Mouse (Mus musculus) large intestine, adult 2 months (tissue): ENCODE data around the gene Cmpk2. TPM values are rescaled to one million over a fixed set of nuclear protein-coding genes. Genes with fewer than 3 reads are reported as not detected.
"Not testable (repeated sequence)": the region's sequence is repeated elsewhere in the genome, so short reads cannot be mapped to it uniquely, and the experiment has no call there.

Experiments used
- DNase-seq: peaks from one replicate; pipeline ENCODE4 v3.0.0-alpha.2; 2012; ENCODE audit warnings: low read depth, low spot score
- WGBS: fragments of 180-500 bp; shearing (Covaris S2); methylation state at CpG from one replicate; pipeline ENCODE4 v1.1.7; 2018; 5-methylcytosine and 5-hydroxymethylcytosine counted together
- polyA plus RNA-seq: library from polyadenylated mRNA; depleted of rRNA; stranded (reverse); fragments of >200 nt; gene quantifications from 2 replicates; pipeline ENCODE4 v1.2.3, GENCODE M21; 2012; rRNA removed

Cmpk2 gene
- polyA plus RNA-seq, 1 experiment: 9.8 TPM

DNA sequence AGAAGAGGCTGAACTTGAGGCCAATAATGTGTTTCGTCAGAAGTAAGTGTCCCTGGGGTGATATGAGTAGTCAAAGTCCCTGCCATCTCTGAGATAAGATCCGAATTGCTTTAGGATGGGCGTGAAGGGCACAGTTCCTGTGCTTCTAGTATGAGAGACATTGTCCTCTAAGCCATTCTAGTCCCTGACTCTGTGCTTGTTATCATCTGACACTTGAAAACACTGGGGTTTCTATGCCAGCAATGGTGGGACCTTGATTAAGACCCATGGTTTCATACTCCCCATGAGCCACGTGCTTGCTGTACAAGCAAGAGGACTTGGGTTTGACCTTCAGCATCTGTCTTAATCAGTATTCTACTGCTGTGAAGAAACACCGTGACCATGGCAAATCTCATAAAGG is 8.2 kb downstream of the Cmpk2 start:
- WGBS: 90% methylated on average over 5 of the region's 5 CpGs
- DNase-seq: no peak

DNA sequence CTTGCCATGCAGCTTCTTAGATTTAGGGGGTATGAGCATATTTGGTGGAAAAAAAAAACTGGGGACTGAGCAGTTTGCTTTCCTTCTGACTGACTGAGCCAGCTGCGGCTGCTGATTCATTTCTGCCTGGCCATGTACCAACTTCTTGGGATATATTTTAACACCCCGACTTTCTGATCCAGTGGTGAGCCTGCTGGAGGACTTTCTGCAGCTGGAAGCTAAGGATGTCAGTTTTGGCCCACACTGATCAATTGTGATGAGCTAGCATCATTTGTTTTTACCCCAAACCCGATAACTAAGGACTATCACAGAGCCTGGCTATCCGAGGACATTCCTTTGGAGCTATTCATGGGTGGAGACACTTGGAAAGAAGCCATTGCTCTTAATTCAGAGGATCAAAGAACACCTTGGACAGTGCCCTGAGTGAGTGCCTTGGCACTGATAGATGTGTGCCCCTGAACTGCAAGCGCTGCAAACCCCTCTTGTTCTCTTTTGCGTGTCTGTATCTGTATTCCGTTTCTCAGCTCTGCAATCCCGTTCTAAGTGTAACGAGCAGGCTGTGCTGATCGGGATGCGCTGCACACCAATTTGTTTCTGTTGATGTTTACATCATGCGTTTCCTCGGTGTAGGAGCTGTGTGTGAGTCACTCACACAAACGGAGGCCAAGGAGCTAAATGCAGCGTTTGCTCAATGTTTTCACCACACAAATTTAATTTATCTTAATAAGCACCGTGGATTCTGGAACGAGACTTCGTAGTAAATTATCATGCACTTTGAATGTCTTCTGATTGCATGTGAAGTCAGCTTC is 9.4 kb downstream of the Cmpk2 start:
- 66% methylated on average over 18 of the region's 18 CpGs for whole genome bisulfite sequencing
- no peak for DNase-seq

DNA sequence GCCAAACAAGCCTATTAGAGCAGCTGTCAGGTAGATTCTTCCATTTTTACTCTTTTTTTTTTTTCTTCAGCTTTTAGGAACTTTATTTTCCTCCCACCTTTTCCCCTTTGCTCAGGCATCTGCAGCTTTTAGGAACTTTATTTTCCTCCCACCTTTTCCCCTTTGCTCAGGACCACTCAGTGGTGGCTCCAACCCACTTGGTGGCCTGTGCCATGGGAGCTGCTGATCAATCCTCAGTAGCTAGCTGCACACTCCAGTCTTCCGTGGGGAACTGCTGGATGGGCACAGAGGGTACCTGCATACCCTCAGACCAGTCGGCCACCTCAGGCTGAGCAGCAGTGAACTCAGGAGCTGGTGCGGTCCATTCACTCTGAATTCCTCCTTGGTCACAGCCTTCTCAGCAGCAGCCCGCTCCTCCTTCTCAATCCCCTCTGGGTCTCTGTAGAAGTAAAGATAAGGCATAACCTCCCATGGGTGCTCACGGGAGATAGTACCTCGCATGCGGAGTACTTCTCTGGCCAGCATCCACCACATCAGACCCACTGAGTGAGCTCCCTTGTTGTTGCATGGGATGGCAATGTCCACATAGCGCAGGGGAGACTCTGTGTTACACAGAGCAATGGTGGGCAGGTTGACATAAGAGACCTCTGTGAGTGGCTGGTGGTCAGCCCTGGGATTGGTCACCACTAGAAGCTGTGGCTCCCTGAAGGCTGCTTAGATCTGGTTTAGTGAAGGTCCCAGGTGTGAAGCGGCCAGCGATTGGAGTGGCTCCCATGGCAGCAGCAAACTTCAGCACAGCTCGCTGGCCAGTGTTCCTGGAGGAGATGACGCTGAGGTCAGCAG is 17.0 kb downstream of the Cmpk2 start:
- whole genome bisulfite sequencing: 91% methylated on average over 12 of the region's 12 CpGs

DNA sequence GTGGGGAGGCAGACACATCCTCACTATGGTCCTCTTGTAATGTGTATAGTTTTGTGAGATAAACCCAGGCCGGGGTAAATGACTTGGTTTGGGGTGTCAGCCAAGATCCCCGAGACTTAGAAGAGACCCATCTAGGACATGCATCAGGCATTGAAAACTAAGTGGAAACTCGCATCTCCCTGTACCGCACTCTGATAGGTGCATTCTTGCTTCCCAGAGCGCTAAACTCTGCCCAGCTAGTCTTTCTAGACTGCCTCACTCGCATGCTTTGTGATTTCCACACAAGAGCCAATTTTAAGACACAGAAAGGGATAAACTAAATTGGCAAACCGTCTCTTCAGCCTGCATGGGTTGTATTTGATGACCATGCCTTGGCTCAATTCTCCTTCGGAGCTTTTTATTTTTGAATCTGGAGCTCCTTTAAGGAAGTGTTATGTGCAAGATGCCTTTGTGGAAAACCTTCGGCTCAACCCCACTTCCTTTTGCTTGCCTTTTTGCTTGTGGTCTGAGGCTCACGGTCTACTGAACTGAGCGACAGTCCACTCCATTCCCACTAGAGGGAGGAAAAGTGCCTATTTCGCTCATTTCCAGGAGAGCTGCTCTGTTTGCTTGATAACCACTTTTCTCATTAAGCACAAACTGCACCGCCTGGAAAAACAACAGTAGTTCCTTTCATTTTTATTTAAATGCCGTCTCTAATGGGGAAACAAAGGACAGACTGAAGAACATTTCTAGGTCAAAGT is 19.0 kb downstream of the Cmpk2 start:
- WGBS: 47% methylated on average over 14 of the region's 14 CpGs
- no peak for DNase-seq

More for the DNA sequence above, 17.0 kb downstream of the Cmpk2 start:
- not testable (repeated sequence) for DNase-seq

DNA sequence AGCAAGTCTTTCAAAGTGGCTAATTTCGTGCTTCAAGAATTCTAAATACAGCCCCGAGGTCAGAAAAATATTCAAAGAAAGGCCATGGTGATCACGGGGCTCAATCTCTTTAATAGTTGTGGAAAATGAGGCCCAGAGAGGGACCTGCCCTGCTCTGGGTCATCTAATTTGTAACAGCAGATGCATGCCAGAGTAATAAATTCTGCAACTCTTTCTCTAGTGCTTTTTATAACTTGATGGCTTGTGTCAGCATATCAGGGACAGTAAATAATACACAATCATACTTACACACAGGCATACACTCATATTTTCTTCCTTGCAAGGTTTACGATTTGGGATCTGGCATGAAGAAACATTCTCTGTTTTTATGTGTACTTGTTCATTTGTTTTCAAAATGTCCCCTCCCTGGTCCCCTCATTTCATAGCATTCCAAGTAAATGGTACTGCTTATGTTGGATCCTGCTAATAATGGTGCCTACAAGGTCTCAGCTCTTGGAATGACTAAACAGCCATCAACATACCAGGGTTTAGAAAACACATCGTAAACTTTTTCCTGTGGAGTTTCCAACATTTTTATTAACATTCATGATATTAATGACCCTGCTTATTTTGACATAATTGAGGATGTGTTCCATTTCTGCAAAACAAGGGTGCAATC is 19.7 kb downstream of the Cmpk2 start:
- DNase-seq: no peak
- 25% methylated on average over 5 of the region's 5 CpGs for WGBS

DNA sequence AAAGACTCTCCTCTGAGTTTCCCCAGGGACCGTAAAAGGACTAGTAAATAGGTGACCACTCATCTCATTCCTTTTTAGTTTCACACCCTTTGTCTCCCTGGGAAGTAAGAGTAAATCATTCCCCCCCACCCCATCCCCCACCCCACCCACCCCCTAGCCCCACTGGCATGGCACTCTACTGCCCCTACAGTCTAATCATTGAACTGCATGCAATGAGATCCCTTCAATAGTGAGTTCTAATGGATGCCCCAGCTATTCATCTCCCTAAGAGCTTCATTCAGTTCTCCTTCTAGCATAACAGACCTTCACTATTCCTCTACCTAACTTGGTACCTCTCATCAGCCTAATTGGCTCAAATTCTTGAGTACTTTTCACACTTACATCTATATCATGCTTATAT is 20.9 kb downstream of the Cmpk2 start:
- WGBS: 93% methylated on average over 1 of the region's 1 CpGs
- no peak for DNase-seq

DNA sequence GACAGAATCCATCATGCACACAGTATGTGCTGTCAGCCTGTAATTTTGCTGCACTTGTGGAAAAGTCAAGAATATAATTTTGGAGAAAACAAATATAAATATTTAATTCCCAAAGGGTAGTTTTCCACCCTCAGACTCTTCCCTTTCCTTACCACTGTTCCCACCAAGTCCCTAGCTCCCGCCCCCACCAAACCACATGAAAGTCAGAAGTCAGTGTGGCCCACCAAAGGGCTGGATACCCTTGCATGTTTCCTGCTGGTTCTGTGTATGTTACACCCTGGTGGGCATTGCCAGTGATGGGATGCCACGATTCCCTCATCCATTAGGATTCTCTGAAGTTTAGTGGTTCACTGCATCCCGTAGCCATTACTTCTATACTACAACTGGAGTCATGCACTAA is 32.0 kb downstream of the Cmpk2 start:
- WGBS: 86% methylated on average over 3 of the region's 3 CpGs
- no peak for DNase-seq

DNA sequence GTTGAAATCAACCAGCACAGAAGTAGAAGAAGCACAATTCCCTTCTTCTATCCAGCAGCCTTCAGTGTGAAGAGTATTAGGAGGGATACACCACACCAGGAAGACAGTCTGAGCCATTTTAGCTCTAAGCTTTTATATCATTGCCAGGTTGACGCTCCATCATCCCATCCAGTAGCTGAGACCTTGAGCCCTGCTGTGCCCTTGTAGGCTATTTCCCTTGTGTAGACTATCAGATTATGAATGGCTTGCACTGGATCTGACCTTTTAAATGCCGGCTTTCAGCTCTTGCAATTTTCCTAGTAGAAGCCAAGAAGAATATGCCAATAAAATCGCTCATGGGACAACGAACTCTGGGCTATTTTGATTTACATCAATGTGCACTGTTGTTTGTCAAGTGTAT is 42.0 kb downstream of the Cmpk2 start:
- WGBS: 83% methylated on average over 4 of the region's 4 CpGs
- no peak for DNase-seq

DNA sequence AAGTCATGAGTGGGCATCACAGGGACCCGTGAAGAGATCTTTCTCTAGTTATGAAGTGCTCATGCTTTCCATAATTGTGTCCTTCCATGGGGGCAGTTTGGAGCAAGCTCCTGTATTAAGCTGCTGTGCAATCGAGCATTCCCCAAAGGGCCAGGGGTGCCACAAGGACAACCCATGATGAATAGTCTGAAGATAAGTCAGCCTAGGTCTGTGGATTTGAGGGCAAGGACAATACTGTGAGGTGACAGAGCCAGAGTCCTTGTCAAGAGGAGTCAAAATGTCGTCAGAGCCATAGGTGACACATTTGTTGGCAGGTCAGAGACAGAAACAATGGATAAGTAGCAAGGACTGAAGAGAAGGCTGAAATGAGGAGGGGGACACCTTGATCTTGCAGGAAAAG is 49.2 kb downstream of the Cmpk2 start:
- DNase-seq: no peak
- 75% methylated on average over 3 of the region's 3 CpGs for WGBS

DNA sequence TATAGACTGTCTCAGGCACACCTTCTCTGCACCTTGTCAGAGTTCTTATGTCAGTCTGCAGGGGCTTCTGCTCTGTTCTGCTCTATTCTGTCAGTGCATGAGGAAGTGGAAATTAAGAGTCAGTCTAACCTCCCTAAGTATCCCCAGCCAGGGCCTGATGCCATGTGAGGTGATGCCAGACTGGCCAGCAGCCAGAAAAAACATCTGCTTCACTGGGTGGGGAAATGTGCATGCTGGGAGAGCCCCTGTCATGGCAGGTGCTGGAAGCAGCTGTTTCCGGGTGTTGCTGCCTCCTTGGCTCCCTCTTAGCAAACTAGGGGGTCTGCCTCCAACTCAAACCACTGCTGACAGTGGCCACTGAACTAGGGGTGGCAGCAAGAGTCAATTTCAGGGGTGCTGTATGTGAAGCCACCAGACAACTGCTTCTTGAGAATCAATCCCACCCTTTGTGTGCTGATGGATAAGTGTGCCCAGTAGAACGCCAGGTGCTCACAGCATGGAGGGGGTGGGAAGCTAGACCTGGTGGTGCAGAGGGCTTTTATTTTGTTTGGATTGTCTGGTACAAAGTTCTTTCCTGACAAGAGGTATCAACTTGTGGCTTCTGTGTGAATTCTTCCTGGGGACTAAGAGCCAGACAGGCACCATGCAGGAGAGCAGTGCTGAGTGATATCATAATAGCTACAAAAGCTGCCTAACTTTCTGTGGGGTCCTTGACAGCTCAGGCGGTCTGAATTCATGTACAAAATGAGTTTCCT is 56.1 kb downstream of the Cmpk2 start:
- DNase-seq: no peak
- 19% methylated on average over 3 of the region's 3 CpGs for WGBS

DNA sequence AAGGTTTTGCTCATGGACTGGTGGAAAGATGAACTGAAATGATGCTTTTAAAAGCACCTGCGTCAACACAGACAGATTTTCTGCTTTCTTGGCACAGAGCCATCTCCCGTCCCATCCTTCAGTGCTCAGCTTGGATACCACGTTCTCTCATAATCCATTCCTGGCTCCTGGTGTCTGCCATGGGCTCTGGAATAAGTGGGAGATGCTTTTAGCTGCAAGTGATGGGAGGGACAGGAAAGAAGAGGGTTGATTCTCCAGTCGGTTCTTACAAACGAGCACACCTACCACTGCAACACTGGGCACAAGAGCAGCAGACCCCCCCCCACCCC is 56.7 kb downstream of the Cmpk2 start:
- no peak for DNase-seq
- WGBS: 21% methylated on average over 5 of the region's 5 CpGs

Other genes starting within 250 kb of the Cmpk2 start
- 1.5 and 4.2 TPM in 2 replicates for gene Rnf144a, start 54.0 kb upstream of the Cmpk2 start, polyA plus RNA-seq
- gene Rsad2, start 12.8 kb upstream of the Cmpk2 start, polyA plus RNA-seq: 1.7 and 3.0 TPM in 2 replicates